Mouse (Mus musculus): ENCODE measurements at regions not wholly inside any gene's neighbourhood (a gene's known extent, or its start where the extent isn't known, plus 50 kb on each side); places are given as distances from the start of the nearest gene placed in this dataset.

DNA sequence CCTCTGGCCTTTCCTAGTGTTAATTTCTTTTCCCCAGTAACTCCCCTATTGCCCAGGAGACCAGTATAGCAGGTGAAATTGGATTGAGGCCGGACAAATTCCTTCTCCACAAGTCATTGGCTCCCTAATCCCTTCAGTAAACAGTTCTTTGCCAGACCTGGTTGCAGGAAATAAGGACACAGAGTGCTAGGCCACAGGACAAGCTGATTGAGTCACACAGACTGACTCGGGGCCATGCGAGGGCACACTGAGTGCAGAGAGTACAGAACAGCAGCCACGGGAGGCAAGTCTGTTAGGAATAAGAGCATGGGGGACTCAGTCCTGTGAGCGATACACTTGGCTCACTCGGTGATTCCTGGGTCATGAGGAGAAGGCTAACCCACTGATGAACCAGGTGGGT lies 134.3 kb upstream of the Ajap1 start:
- Histone ChIP-seq H3K9ac (ENCODE audit: control insufficient read depth, low read depth, low read length, poor library complexity, severe bottlenecking) (no peak overlapping the region), H3K4me3 (ENCODE audit: control insufficient read depth in 1 of 2, insufficient read depth in 1 of 2, low read depth in 2 of 2, low read length in 2 of 2) (no peak overlapping the region), H3K36me3 (ENCODE audit: control insufficient read depth in 1 of 2, insufficient read depth in 2 of 2, low read length in 2 of 2) (no peaks in the 10 kb centered on the region), H3K27me3 (ENCODE audit: control insufficient read depth in 1 of 2, insufficient read depth in 2 of 2, low read length in 2 of 2) (no peaks in the 10 kb centered on the region), H3K79me2 (ENCODE audit: control insufficient read depth, insufficient read depth, low read length, poor library complexity) (no peaks in the 10 kb centered on the region), H3K27ac (ENCODE audit: control insufficient read depth, low read depth, low read length) (no peak overlapping the region), H3K9me3 (replicated peaks; ENCODE audit: insufficient read depth, low read length) (no peaks in the 10 kb centered on the region), H3K4me1 (ENCODE audit: control insufficient read depth in 1 of 2, insufficient read depth in 2 of 2, low read length in 2 of 2) (no peaks in the 10 kb centered on the region)
- TF ChIP-seq MEF2A (IDR thresholded peaks at IDR 0.05; ENCODE audit: extremely low read depth, insufficient replicate concordance, low read depth, low read length, poor library complexity, severe bottlenecking) (no peak), HCFC1 (IDR thresholded peaks at IDR 0.05; ENCODE audit: low read depth, low read length) (no peak), NRF1 (IDR thresholded peaks at IDR 0.05; ENCODE audit: insufficient read depth, low read depth, low read length, poor library complexity, severe bottlenecking) (no peak), CHD1 (IDR thresholded peaks at IDR 0.05; ENCODE audit: low read depth, low read length) (no peak), GABPA (IDR thresholded peaks at IDR 0.05; ENCODE audit: low read depth, low read length) (no peak), MXI1 (IDR thresholded peaks at IDR 0.05; ENCODE audit: low read depth, low read length) (no peak), ZKSCAN1 (IDR thresholded peaks at IDR 0.05; ENCODE audit: low read depth, low read length) (no peak), MAZ (IDR thresholded peaks at IDR 0.05; ENCODE audit: low read depth, low read length) (no peak), MYB (IDR thresholded peaks at IDR 0.05; ENCODE audit: low read depth, low read length) (no peak)
- no peak for DNase-seq (ENCODE audit: low read depth, low spot score)

- Histone ChIP-seq H3K36me3 (ENCODE audit: control insufficient read depth in 1 of 2, insufficient read depth in 2 of 2, low read length in 2 of 2) (no peaks in the 10 kb centered on the region), H3K27me3 (ENCODE audit: control insufficient read depth in 1 of 2, insufficient read depth in 2 of 2, low read length in 2 of 2) (no peaks in the 10 kb centered on the region), H3K79me2 (ENCODE audit: control insufficient read depth, insufficient read depth, low read length, poor library complexity) (no peaks in the 10 kb centered on the region), H3K27ac (ENCODE audit: control insufficient read depth, low read depth, low read length) (no peak overlapping the region), H3K4me1 (ENCODE audit: control insufficient read depth in 1 of 2, insufficient read depth in 2 of 2, low read length in 2 of 2) (no peaks in the 10 kb centered on the region), H3K9me3 (replicated peaks; ENCODE audit: insufficient read depth, low read length) (no peaks in the 10 kb centered on the region), H3K9ac (ENCODE audit: control insufficient read depth, low read depth, low read length, poor library complexity, severe bottlenecking) (no peak overlapping the region), H3K4me3 (ENCODE audit: control insufficient read depth in 1 of 2, insufficient read depth in 1 of 2, low read depth in 2 of 2, low read length in 2 of 2) (no peak overlapping the region)
- no peak for TF ChIP-seq POLR2AphosphoS5 (IDR thresholded peaks at IDR 0.05; ENCODE audit: borderline replicate concordance, low read depth, low read length)
- no peak for TF ChIP-seq MEF2A (IDR thresholded peaks at IDR 0.05; ENCODE audit: extremely low read depth, insufficient replicate concordance, low read depth, low read length, poor library complexity, severe bottlenecking)
- TF ChIP-seq BHLHE40 (IDR thresholded peaks at IDR 0.05; ENCODE audit: borderline replicate concordance, low read depth, low read length): no peak
- DNase-seq (ENCODE audit: low read depth, low spot score): no peak
These were observed 138.3 kb upstream of the Ajap1 start for GRCm38 (mm10) chr4:153620871-153621270.

DNA sequence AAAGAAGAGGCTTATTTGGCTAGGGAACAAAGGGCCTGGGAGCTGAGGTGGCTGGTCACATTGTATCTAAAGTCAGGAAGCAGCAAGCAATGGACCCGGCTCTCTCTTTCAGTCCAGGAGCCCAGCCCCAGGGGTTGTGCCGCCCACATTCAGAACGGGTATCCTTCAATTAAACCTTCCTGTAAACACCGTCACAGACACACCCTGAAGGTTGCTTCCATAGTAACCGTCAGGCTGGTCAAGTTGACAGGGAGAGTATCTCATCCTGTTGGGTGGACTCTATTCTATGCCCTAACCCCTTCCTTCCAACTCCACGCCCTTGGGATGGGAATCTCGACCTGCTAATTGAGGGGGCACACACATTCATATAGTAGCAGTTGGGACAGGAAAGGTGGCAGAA lies 148.6 kb upstream of the Ajap1 start:
- DNase-seq (ENCODE audit: low read depth, low spot score): no peak
- H3K4me1 ChIP-seq (ENCODE audit: control insufficient read depth in 1 of 2, insufficient read depth in 2 of 2, low read length in 2 of 2): no peaks in the 10 kb centered on the region
- no peaks in the 10 kb centered on the region for H3K36me3 ChIP-seq (ENCODE audit: control insufficient read depth in 1 of 2, insufficient read depth in 2 of 2, low read length in 2 of 2)
- H3K27ac ChIP-seq (ENCODE audit: control insufficient read depth, low read depth, low read length): no peak overlapping the region
- no peak for TF ChIP-seq CHD1 (IDR thresholded peaks at IDR 0.05; ENCODE audit: low read depth, low read length)
- H3K27me3 ChIP-seq (ENCODE audit: control insufficient read depth in 1 of 2, insufficient read depth in 2 of 2, low read length in 2 of 2): no peaks in the 10 kb centered on the region; a peak in 1 of 4 replicates
- H3K9me3 ChIP-seq (replicated peaks; ENCODE audit: insufficient read depth, low read length): no peaks in the 10 kb centered on the region
- no peaks in the 10 kb centered on the region for H3K79me2 ChIP-seq (ENCODE audit: control insufficient read depth, insufficient read depth, low read length, poor library complexity)
- H3K4me3 ChIP-seq (ENCODE audit: control insufficient read depth in 1 of 2, insufficient read depth in 1 of 2, low read depth in 2 of 2, low read length in 2 of 2): no peak overlapping the region
- H3K9ac ChIP-seq (ENCODE audit: control insufficient read depth, low read depth, low read length, poor library complexity, severe bottlenecking): no peak overlapping the region

All from MEL (cell line).